Mouse (Mus musculus): ENCODE measurements around the gene Apip. TPM values are rescaled to one million over a fixed set of nuclear protein-coding genes. Genes with fewer than 3 reads are reported as not detected.

The Apip gene
- polyA plus RNA-seq, 1 experiment from 2014 or later = 44.9 TPM

- WGBS = 75% methylated on average over 10 of the region's 10 CpGs
Measured at GRCm38 (mm10) chr2:103085633-103086032, 12.2 kb downstream of the Apip start.

DNA sequence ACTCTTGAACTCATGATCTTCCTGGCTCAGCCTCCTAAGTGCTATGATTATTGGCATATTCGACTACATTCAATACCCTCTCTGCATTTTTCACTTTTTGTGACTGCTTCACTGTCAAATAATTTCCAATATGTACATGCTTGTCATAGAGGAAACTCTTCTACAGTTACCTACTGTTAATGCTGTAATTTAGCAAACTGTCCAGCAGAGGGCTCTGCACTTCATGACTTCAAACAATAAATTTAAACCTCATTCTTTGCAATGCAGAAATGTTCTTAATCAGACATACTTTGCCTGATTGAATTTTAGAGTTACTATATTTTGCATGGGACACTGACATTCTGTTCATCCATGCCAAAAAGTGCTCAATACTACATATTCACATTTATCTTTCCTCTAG is 13.0 kb downstream of the Apip start:
- no peak overlapping the region for H3K4me2 ChIP-seq (ENCODE audit: low read length)
- H3K27ac ChIP-seq (ENCODE audit: low read length) = no peak overlapping the region
- 0% methylated on average over 1 of the region's 1 CpGs for WGBS
- no peaks in the 10 kb centered on the region for H3K4me1 ChIP-seq (replicated peaks; ENCODE audit: control insufficient read depth, insufficient read depth, low read length)
- no peak for ATAC-seq
- no peak overlapping the region for H3K9ac ChIP-seq (replicated peaks; ENCODE audit: low read depth, low read length)
- H3K27me3 ChIP-seq (replicated peaks; ENCODE audit: control insufficient read depth, insufficient read depth, low read length) = no peaks in the 10 kb centered on the region
- no peaks in the 10 kb centered on the region for H3K9me3 ChIP-seq (ENCODE audit: control insufficient read depth, low read length)
- H3K36me3 ChIP-seq (ENCODE audit: control insufficient read depth, insufficient read depth) = peaks cover 7% of the 10 kb centered on the region; the same call in 1 of the 2 replicates
- H3K4me3 ChIP-seq (replicated peaks; ENCODE audit: low read length) = no peak overlapping the region

More at GRCm38 (mm10) chr2:103085633-103086032, 12.2 kb downstream of the Apip start:
- H3K4me3 ChIP-seq (replicated peaks; ENCODE audit: low read length) = no peak overlapping the region
- H3K36me3 ChIP-seq (ENCODE audit: control insufficient read depth, insufficient read depth) = peaks cover 7% of the 10 kb centered on the region; the same call in 1 of the 2 replicates
- H3K4me1 ChIP-seq (replicated peaks; ENCODE audit: control insufficient read depth, insufficient read depth, low read length) = no peaks in the 10 kb centered on the region
- no peak overlapping the region for H3K9ac ChIP-seq (replicated peaks; ENCODE audit: low read depth, low read length)
- H3K4me2 ChIP-seq (ENCODE audit: low read length) = no peak overlapping the region
- H3K9me3 ChIP-seq (ENCODE audit: control insufficient read depth, low read length) = no peaks in the 10 kb centered on the region
- 0 out of 2 replicates have a peak, but pooled peaks have one; percentile 25 for ATAC-seq
- H3K27me3 ChIP-seq (replicated peaks; ENCODE audit: control insufficient read depth, insufficient read depth, low read length) = no peaks in the 10 kb centered on the region
- no peak overlapping the region for H3K27ac ChIP-seq (ENCODE audit: low read length)

DNA sequence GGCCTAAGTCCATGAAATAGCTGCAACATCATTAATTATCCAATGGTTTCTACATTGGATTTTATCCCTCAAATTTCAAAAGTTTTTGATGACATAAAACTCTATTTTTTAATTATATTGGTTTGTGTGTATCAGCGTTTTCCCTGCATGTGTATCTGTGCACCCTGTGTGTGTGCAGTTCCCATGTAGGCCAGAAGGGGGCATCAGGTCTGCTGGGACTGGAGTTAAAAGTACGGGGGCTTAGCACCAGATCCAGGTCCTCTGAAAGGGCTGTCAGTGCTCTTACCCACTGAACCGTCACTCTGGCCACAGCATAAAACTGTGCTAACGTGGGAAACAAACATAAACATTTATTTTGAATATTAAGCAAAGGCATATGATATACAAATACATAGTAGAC is 14.6 kb downstream of the Apip start:
- Histone ChIP-seq H3K27ac (ENCODE audit: low read length) (no peak overlapping the region), H3K36me3 (ENCODE audit: control insufficient read depth, insufficient read depth) (peaks cover 7% of the 10 kb centered on the region; the same call in 1 of the 2 replicates), H3K9me3 (ENCODE audit: control insufficient read depth, low read length) (no peaks in the 10 kb centered on the region), H3K9ac (replicated peaks; ENCODE audit: low read depth, low read length) (no peak overlapping the region), H3K4me2 (ENCODE audit: low read length) (no peak overlapping the region), H3K27me3 (replicated peaks; ENCODE audit: control insufficient read depth, insufficient read depth, low read length) (no peaks in the 10 kb centered on the region), H3K4me3 (replicated peaks; ENCODE audit: low read length) (no peak overlapping the region), H3K4me1 (replicated peaks; ENCODE audit: control insufficient read depth, insufficient read depth, low read length) (no peaks in the 10 kb centered on the region)
- no peak for ATAC-seq
- 97% methylated on average over 4 of the region's 4 CpGs for WGBS

GRCm38 (mm10) chr2:103089521-103089920 is 16.0 kb downstream of the Apip start:
- Histone ChIP-seq H3K27me3 (replicated peaks; ENCODE audit: control insufficient read depth, insufficient read depth, low read length) (no peaks in the 10 kb centered on the region), H3K27ac (ENCODE audit: low read length) (no peak overlapping the region), H3K9ac (replicated peaks; ENCODE audit: low read depth, low read length) (no peak overlapping the region), H3K4me3 (replicated peaks; ENCODE audit: low read length) (no peak overlapping the region), H3K4me2 (ENCODE audit: low read length) (no peak overlapping the region), H3K9me3 (ENCODE audit: control insufficient read depth, low read length) (no peaks in the 10 kb centered on the region), H3K4me1 (replicated peaks; ENCODE audit: control insufficient read depth, insufficient read depth, low read length) (no peaks in the 10 kb centered on the region), H3K36me3 (ENCODE audit: control insufficient read depth, insufficient read depth) (peaks cover 14% of the 10 kb centered on the region; the same call in 1 of the 2 replicates)
- no peak for ATAC-seq
- WGBS = 26% methylated on average over 6 of the region's 6 CpGs

- Histone ChIP-seq H3K4me3 (replicated peaks; ENCODE audit: low read length) (no peak overlapping the region), H3K36me3 (ENCODE audit: control insufficient read depth, insufficient read depth) (no peaks in the 10 kb centered on the region), H3K4me2 (ENCODE audit: low read length) (no peak overlapping the region), H3K9me3 (ENCODE audit: control insufficient read depth, low read length) (no peaks in the 10 kb centered on the region), H3K27me3 (replicated peaks; ENCODE audit: control insufficient read depth, insufficient read depth, low read length) (no peaks in the 10 kb centered on the region), H3K4me1 (replicated peaks; ENCODE audit: control insufficient read depth, insufficient read depth, low read length) (no peaks in the 10 kb centered on the region), H3K9ac (replicated peaks; ENCODE audit: low read depth, low read length) (no peak overlapping the region), H3K27ac (ENCODE audit: low read length) (no peak overlapping the region)
- 58% methylated on average over 5 of the region's 5 CpGs for whole genome bisulfite sequencing
- no peak for ATAC-seq
Measured at GRCm38 (mm10) chr2:103102595-103102994, 29.1 kb downstream of the Apip start.

GRCm38 (mm10) chr2:103106172-103106571 is 32.7 kb downstream of the Apip start:
- no peak overlapping the region for H3K9ac ChIP-seq (replicated peaks; ENCODE audit: low read depth, low read length)
- no peak overlapping the region for H3K4me3 ChIP-seq (replicated peaks; ENCODE audit: low read length)
- H3K9me3 ChIP-seq (ENCODE audit: control insufficient read depth, low read length) = no peaks in the 10 kb centered on the region
- no peak overlapping the region for H3K4me2 ChIP-seq (ENCODE audit: low read length)
- no peaks in the 10 kb centered on the region for H3K27me3 ChIP-seq (replicated peaks; ENCODE audit: control insufficient read depth, insufficient read depth, low read length)
- WGBS = 77% methylated on average over 2 of the region's 2 CpGs
- ATAC-seq = no peak
- H3K4me1 ChIP-seq (replicated peaks; ENCODE audit: control insufficient read depth, insufficient read depth, low read length) = no peaks in the 10 kb centered on the region
- no peak overlapping the region for H3K27ac ChIP-seq (ENCODE audit: low read length)
- no peaks in the 10 kb centered on the region for H3K36me3 ChIP-seq (ENCODE audit: control insufficient read depth, insufficient read depth)

GRCm38 (mm10) chr2:103111669-103112068 is 38.2 kb downstream of the Apip start:
- Histone ChIP-seq H3K4me2 (ENCODE audit: low read length) (no peak overlapping the region), H3K27me3 (replicated peaks; ENCODE audit: control insufficient read depth, insufficient read depth, low read length) (no peaks in the 10 kb centered on the region), H3K4me1 (replicated peaks; ENCODE audit: control insufficient read depth, insufficient read depth, low read length) (no peaks in the 10 kb centered on the region), H3K9me3 (ENCODE audit: control insufficient read depth, low read length) (no peaks in the 10 kb centered on the region), H3K9ac (replicated peaks; ENCODE audit: low read depth, low read length) (no peak overlapping the region), H3K4me3 (replicated peaks; ENCODE audit: low read length) (no peak overlapping the region), H3K36me3 (ENCODE audit: control insufficient read depth, insufficient read depth) (no peaks in the 10 kb centered on the region), H3K27ac (ENCODE audit: low read length) (no peak overlapping the region)
- ATAC-seq = no peak
- WGBS = 55% methylated on average over 8 of the region's 8 CpGs

- Histone ChIP-seq H3K9me3 (ENCODE audit: control insufficient read depth, low read length) (no peaks in the 10 kb centered on the region), H3K27ac (ENCODE audit: low read length) (no peak overlapping the region), H3K4me3 (replicated peaks; ENCODE audit: low read length) (no peak overlapping the region), H3K9ac (replicated peaks; ENCODE audit: low read depth, low read length) (no peak overlapping the region), H3K36me3 (ENCODE audit: control insufficient read depth, insufficient read depth) (no peaks in the 10 kb centered on the region), H3K27me3 (replicated peaks; ENCODE audit: control insufficient read depth, insufficient read depth, low read length) (no peaks in the 10 kb centered on the region), H3K4me1 (replicated peaks; ENCODE audit: control insufficient read depth, insufficient read depth, low read length) (peaks cover 5% of the 10 kb centered on the region; the same call in 1 of the 2 replicates), H3K4me2 (ENCODE audit: low read length) (no peak overlapping the region)
- 43% methylated on average over 5 of the region's 5 CpGs for WGBS
- no peak for ATAC-seq
Measured at GRCm38 (mm10) chr2:103117212-103117611, 43.7 kb downstream of the Apip start.

GRCm38 (mm10) chr2:103118324-103119196 is 45.1 kb downstream of the Apip start:
- H3K4me3 ChIP-seq (replicated peaks; ENCODE audit: low read length) = no peak overlapping the region
- H3K4me2 ChIP-seq (ENCODE audit: low read length) = no peak overlapping the region
- H3K27me3 ChIP-seq (replicated peaks; ENCODE audit: control insufficient read depth, insufficient read depth, low read length) = no peaks in the 10 kb centered on the region
- no peaks in the 10 kb centered on the region for H3K9me3 ChIP-seq (ENCODE audit: control insufficient read depth, low read length)
- H3K36me3 ChIP-seq (ENCODE audit: control insufficient read depth, insufficient read depth) = no peaks in the 10 kb centered on the region
- no peak overlapping the region for H3K27ac ChIP-seq (ENCODE audit: low read length)
- H3K9ac ChIP-seq (replicated peaks; ENCODE audit: low read depth, low read length) = no peak overlapping the region
- 0 out of 2 replicates have a peak, but pooled peaks have one; percentile 18 for ATAC-seq
- 31% methylated on average over 6 of the region's 6 CpGs for WGBS
- peaks cover 5% of the 10 kb centered on the region; the same call in 1 of the 2 replicates for H3K4me1 ChIP-seq (replicated peaks; ENCODE audit: control insufficient read depth, insufficient read depth, low read length)
